Mouse (Mus musculus): Measurements from ENCODE around the gene Ces1f. TPM values are rescaled to one million over a fixed set of nuclear protein-coding genes. Genes with fewer than 3 reads are reported as not detected.
"Not testable (repeated sequence)": the region's sequence is repeated elsewhere in the genome, so short reads cannot be mapped to it uniquely, and the experiment has no call there.

Ces1f gene
- polyA plus RNA-seq, 1 experiment, result not detected

GRCm38 (mm10) chr8:93261436-93261835 lies 18.1 kb downstream of the Ces1f start:
- Histone ChIP-seq H3K9me3 (0 out of 2 replicates have a peak, but pooled peaks cover 7% of the 10 kb centered on the region), H3K4me3 (replicated peaks) (no peak overlapping the region), H3K36me3 (replicated peaks; ENCODE audit: low read length) (no peaks in the 10 kb centered on the region), H3K27me3 (replicated peaks) (no peaks in the 10 kb centered on the region), H3K4me1 (no peaks in the 10 kb centered on the region)
- TF ChIP-seq GATA1 (IDR thresholded peaks at IDR 0.05; ENCODE audit: borderline replicate concordance, low read length) (no peak), FLI1 (IDR thresholded peaks at IDR 0.05; ENCODE audit: low read length) (no peak)

DNA sequence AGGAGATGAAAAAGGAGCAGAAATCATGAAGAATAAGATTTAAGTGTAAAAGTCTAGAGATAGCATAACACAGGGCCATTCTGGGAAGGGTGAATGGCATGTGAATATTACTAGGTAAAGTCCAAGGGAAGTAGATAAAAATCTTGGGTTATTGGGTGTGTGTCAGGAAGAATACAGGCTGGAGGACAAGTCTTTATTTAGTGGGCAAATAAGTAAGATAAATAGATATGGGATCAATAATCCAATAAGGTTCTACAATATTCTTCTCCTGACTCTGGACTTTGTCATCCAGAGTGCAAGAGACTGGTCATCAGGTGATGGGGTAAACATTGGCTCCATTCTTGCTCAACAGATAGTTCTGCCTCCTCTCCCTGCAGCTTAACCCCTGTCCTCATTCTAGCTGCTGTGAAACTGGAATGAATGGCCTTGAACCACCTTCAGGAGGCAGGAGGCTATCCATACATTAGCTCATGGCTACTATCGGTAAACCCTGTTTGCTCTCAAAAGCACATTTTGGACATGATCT lies 27.1 kb downstream of the Ces1f start:
- TF ChIP-seq GATA1 (IDR thresholded peaks at IDR 0.05; ENCODE audit: borderline replicate concordance, low read length) (no peak), FLI1 (IDR thresholded peaks at IDR 0.05; ENCODE audit: low read length) (no peak)
- H3K4me1 ChIP-seq, result no peaks in the 10 kb centered on the region

DNA sequence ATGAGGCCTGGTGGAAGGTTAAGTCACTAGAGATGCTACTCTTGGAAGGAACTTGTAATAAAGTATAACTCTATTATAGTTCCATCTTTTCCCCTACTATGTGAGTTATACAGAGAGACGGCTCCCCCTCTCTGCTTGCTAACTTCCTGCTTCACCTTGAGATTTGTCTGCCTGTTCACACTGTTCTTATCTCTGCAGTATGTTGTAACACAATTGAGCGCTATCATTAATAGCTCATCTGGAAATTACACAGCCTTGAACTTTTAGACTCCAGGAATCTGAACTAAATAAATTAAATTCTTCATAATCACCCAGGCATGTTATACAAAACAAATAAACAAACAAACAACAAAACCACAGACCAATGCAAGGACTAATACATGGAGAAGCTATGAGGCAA lies 33.5 kb downstream of the Ces1f start:
- TF ChIP-seq GATA1 (IDR thresholded peaks at IDR 0.05; ENCODE audit: borderline replicate concordance, low read length), result no peak
- no peak for TF ChIP-seq FLI1 (IDR thresholded peaks at IDR 0.05; ENCODE audit: low read length)
- Histone ChIP-seq H3K9me3 (no peaks in the 10 kb centered on the region), H3K27me3 (replicated peaks) (no peaks in the 10 kb centered on the region), H3K4me3 (replicated peaks) (no peak overlapping the region), H3K36me3 (replicated peaks; ENCODE audit: low read length) (no peaks in the 10 kb centered on the region), H3K4me1 (no peaks in the 10 kb centered on the region)

More for the DNA sequence above, 27.1 kb downstream of the Ces1f start:
- Histone ChIP-seq H3K27me3 (replicated peaks) (no peaks in the 10 kb centered on the region), H3K4me3 (replicated peaks) (no peak overlapping the region), H3K36me3 (replicated peaks; ENCODE audit: low read length) (no peaks in the 10 kb centered on the region), H3K9me3 (no peaks in the 10 kb centered on the region; the same call in 1 of the 2 replicates)

- Histone ChIP-seq H3K9me3 (peaks cover 3% of the 10 kb centered on the region), H3K36me3 (replicated peaks; ENCODE audit: low read length) (no peaks in the 10 kb centered on the region), H3K27me3 (replicated peaks) (no peaks in the 10 kb centered on the region), H3K4me3 (replicated peaks) (no peak overlapping the region), H3K4me1 (no peaks in the 10 kb centered on the region)
- TF ChIP-seq GATA1 (IDR thresholded peaks at IDR 0.05; ENCODE audit: borderline replicate concordance, low read length), result no peak
- TF ChIP-seq FLI1 (IDR thresholded peaks at IDR 0.05; ENCODE audit: low read length), result no peak
Observed at GRCm38 (mm10) chr8:93239884-93240283, 39.7 kb downstream of the Ces1f start.

- Histone ChIP-seq H3K4me1 (no peaks in the 10 kb centered on the region), H3K4me3 (replicated peaks) (no peak overlapping the region), H3K36me3 (replicated peaks; ENCODE audit: low read length) (no peaks in the 10 kb centered on the region), H3K27me3 (replicated peaks) (no peaks in the 10 kb centered on the region), H3K9me3 (peaks cover 3% of the 10 kb centered on the region)
- no peak for TF ChIP-seq GATA1 (IDR thresholded peaks at IDR 0.05; ENCODE audit: borderline replicate concordance, low read length)
- TF ChIP-seq FLI1 (IDR thresholded peaks at IDR 0.05; ENCODE audit: low read length), result no peak
Observed at GRCm38 (mm10) chr8:93235681-93236080, 43.9 kb downstream of the Ces1f start.

GRCm38 (mm10) chr8:93234706-93235105 lies 44.8 kb downstream of the Ces1f start:
- Histone ChIP-seq H3K4me1 (no peaks in the 10 kb centered on the region), H3K27me3 (replicated peaks) (no peaks in the 10 kb centered on the region), H3K9me3 (peaks cover 3% of the 10 kb centered on the region), H3K4me3 (replicated peaks) (no peak overlapping the region), H3K36me3 (replicated peaks; ENCODE audit: low read length) (no peaks in the 10 kb centered on the region)
- TF ChIP-seq FLI1 (IDR thresholded peaks at IDR 0.05; ENCODE audit: low read length) (no peak), GATA1 (IDR thresholded peaks at IDR 0.05; ENCODE audit: borderline replicate concordance, low read length) (no peak)

GRCm38 (mm10) chr8:93234068-93234467 lies 45.5 kb downstream of the Ces1f start:
- no peak overlapping the region for H3K4me3 ChIP-seq (replicated peaks)
- TF ChIP-seq FLI1 (IDR thresholded peaks at IDR 0.05; ENCODE audit: low read length) (no peak), GATA1 (IDR thresholded peaks at IDR 0.05; ENCODE audit: borderline replicate concordance, low read length) (no peak)
- no peaks in the 10 kb centered on the region for H3K27me3 ChIP-seq (replicated peaks)
- peaks cover 3% of the 10 kb centered on the region for H3K9me3 ChIP-seq
- no peaks in the 10 kb centered on the region for H3K4me1 ChIP-seq
- H3K36me3 ChIP-seq (replicated peaks; ENCODE audit: low read length), result no peaks in the 10 kb centered on the region

DNA sequence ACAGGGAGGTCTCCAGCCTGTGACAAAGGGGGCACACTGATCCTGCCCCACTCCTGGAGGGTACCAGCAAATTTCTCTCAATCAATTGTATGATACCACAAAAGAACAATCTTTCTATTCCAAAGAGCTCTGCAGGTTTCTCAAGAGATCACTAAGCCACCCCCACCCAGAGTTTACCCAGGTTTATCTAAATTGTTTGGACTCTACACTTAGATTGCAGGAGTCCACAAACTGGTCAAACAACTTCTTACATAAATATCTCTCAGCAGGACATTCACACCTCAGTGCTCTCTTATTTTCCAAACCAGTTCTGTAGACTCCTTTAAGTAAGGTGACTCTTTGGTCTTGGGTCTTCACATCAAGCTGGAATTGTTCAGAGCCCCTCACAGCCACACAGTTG lies 50.1 kb downstream of the Ces1f start, which contains the start of gene Ces1e:
Gene Ces1e (minus strand): TSS at position 174 of the 400 bp plus-strand sequence.
- no peaks in the 10 kb centered on the region for H3K36me3 ChIP-seq (replicated peaks; ENCODE audit: low read length)
- no peak for TF ChIP-seq FLI1 (IDR thresholded peaks at IDR 0.05; ENCODE audit: low read length)
- no peak for TF ChIP-seq GATA1 (IDR thresholded peaks at IDR 0.05; ENCODE audit: borderline replicate concordance, low read length)
- no peaks in the 10 kb centered on the region for H3K27me3 ChIP-seq (replicated peaks)
- H3K4me3 ChIP-seq (replicated peaks), result no peak within 1 kb of the TSS
- H3K9me3 ChIP-seq, result 0 out of 2 replicates have a peak, but pooled peaks cover 3% of the 10 kb centered on the region
- no peaks in the 10 kb centered on the region for H3K4me1 ChIP-seq

DNA sequence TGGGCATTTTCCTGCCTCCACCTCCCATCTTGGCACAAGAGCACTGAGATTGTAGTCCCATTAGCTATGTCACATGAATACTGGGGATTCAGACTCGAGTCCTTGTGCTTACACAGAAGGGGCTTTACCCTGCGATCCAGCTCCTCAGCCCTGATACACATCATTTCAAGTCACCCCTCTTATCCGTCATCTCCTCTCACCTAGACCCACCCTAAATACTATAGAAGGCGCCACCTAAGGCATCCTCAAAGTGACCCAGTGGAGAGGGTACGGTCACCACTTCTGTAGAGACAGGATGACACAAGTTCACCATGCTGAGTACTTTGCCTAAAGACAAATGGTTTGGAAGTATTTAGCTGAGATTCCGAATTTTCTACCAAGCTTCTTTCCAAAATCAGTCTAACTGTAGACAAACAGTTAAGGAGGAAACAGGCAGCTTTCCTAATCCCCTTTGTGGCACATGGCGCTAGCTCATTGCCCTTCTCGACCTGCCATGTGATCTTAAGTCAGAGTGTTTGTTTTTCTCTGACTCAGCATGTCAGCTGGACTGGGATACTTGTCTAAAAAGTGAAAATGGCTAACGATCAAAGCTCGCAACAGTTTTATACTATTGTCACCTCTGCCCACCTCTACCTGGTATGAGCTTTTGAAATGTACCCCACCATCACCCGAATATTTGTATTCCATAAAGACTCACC lies 50.7 kb downstream of the Ces1f start:
- no peaks in the 10 kb centered on the region for H3K4me1 ChIP-seq
- TF ChIP-seq GATA1 (IDR thresholded peaks at IDR 0.05; ENCODE audit: borderline replicate concordance, low read length), result no peak
- no peak for TF ChIP-seq FLI1 (IDR thresholded peaks at IDR 0.05; ENCODE audit: low read length)
- H3K27me3 ChIP-seq (replicated peaks), result no peaks in the 10 kb centered on the region
- 0 out of 2 replicates have a peak, but pooled peaks cover 3% of the 10 kb centered on the region for H3K9me3 ChIP-seq
- no peaks in the 10 kb centered on the region for H3K36me3 ChIP-seq (replicated peaks; ENCODE audit: low read length)
- no peak overlapping the region for H3K4me3 ChIP-seq (replicated peaks)

GRCm38 (mm10) chr8:93226471-93226870 lies 53.1 kb downstream of the Ces1f start:
- not testable (repeated sequence) for H3K36me3 ChIP-seq (replicated peaks; ENCODE audit: low read length); H3K27me3 ChIP-seq (replicated peaks); H3K4me1 ChIP-seq; H3K9me3 ChIP-seq; H3K4me3 ChIP-seq (replicated peaks)

Measured in megakaryocyte, embryonic 14.5 days (primary cell).